23 mouse cellular contexts compared by ENCODE assay signal in genomic region chr1:39456421-39456853, GRCm38 (mm10). TPM values are rescaled to one million over a fixed set of nuclear protein-coding genes. Genes with fewer than 3 reads are reported as not detected.
A peak's percentile ranks its signal among the peaks of the same experiment; 100 is the strongest.
DNase-seq lines count a peak whose midpoint lies in the region; ATAC-seq and TF ChIP-seq lines count a peak whose summit lies in the region.
"Had no signal": no experiment of that assay in that cellular context is flagged by ENCODE, and none has a peak within 500 bp of the region (broad histone marks: within the 10 kb centered on the region; RNA-seq: fewer than 3 reads in every experiment).

No protein-coding gene starts in this region.

- DNase-seq in cerebellum, adult 9-11 months: peak; percentile 31
- no peak for DNase-seq in cerebellum, adult 11-12 months
- no peak for DNase-seq in hindbrain, embryonic 14.5 days (ENCODE audit: low spot score)
- DNase-seq in hindbrain, embryonic 11.5 days (ENCODE audit: low spot score): no peak
- DNase-seq in lung, postnatal 10 days: no peak
- no peak for DNase-seq in layer of hippocampus, adult 9-11 months
- DNase-seq: adrenal gland, adult 2 months; gastrocnemius, postnatal 25 days; heart, adult 2 months; kidney, adult 9 months; kidney, postnatal 36 days; left cerebral cortex, postnatal 4 days; liver; midbrain, embryonic 14.5 days; right cerebral cortex, postnatal 4 days; thymus, postnatal 14 days had no signal

- no peaks in the 10 kb centered on the region for H3K9me3 ChIP-seq in hindbrain, embryonic 14.5 days (ENCODE audit: control insufficient read depth, low read length)
- H3K9me3 ChIP-seq in hindbrain, embryonic 11.5 days (ENCODE audit: control insufficient read depth, low read length): no peaks in the 10 kb centered on the region
- H3K9me3 ChIP-seq in lung, embryonic 16.5 days (ENCODE audit: control insufficient read depth, low read length): no peaks in the 10 kb centered on the region
- H3K9me3 ChIP-seq: embryonic facial prominence, embryonic 12.5 days had no signal

- TF ChIP-seq POLR2A in bone marrow, adult 2 months (IDR thresholded peaks at IDR 0.05; ENCODE audit: borderline replicate concordance, control insufficient read depth, low read depth, low read length): no peak

- H3K27me3 ChIP-seq in hindbrain, embryonic 14.5 days (ENCODE audit: control insufficient read depth, insufficient read depth, low read length): no peaks in the 10 kb centered on the region
- H3K27me3 ChIP-seq in hindbrain, embryonic 11.5 days (ENCODE audit: control insufficient read depth, insufficient read depth, low read length): no peaks in the 10 kb centered on the region
- H3K27me3 ChIP-seq in lung, embryonic 16.5 days (ENCODE audit: control insufficient read depth, insufficient read depth, low read depth, low read length): no peaks in the 10 kb centered on the region
- H3K27me3 ChIP-seq: CH12.LX; embryonic facial prominence, embryonic 12.5 days had no signal

- no peaks in the 10 kb centered on the region for H3K36me3 ChIP-seq in hindbrain, embryonic 14.5 days (replicated peaks; ENCODE audit: control insufficient read depth, insufficient read depth)
- no peaks in the 10 kb centered on the region for H3K36me3 ChIP-seq in hindbrain, embryonic 11.5 days (ENCODE audit: control insufficient read depth, insufficient read depth, low read length)
- no peaks in the 10 kb centered on the region for H3K36me3 ChIP-seq in lung, embryonic 16.5 days (ENCODE audit: control insufficient read depth, insufficient read depth, low read length)
- H3K36me3 ChIP-seq: embryonic facial prominence, embryonic 12.5 days had no signal

- TF ChIP-seq CTCF in bone marrow, adult 2 months (IDR thresholded peaks at IDR 0.05; ENCODE audit: control insufficient read depth, insufficient read depth, low read length): no peak

- peak; percentile 64; the same call in 1 of the 2 replicates for ATAC-seq in hindbrain, embryonic 14.5 days (ENCODE audit: low FRiP score)
- no peak for ATAC-seq in hindbrain, embryonic 11.5 days (ENCODE audit: low FRiP score)
- ATAC-seq in lung, embryonic 16.5 days (ENCODE audit: low read depth): peak; percentile 68
- ATAC-seq: forebrain, embryonic 14.5 days had no signal

- H3K4me2 ChIP-seq in hindbrain, embryonic 14.5 days (replicated peaks): no peak overlapping the region
- no peak overlapping the region for H3K4me2 ChIP-seq in hindbrain, embryonic 11.5 days (replicated peaks; ENCODE audit: low read depth, low read length)
- H3K4me2 ChIP-seq in lung, embryonic 16.5 days (ENCODE audit: low read depth, low read length): no peak overlapping the region
- H3K4me2 ChIP-seq: embryonic facial prominence, embryonic 12.5 days had no signal

- no peak overlapping the region for H3K9ac ChIP-seq in hindbrain, embryonic 14.5 days
- no peak overlapping the region for H3K9ac ChIP-seq in hindbrain, embryonic 11.5 days (ENCODE audit: low read depth, low read length)
- H3K9ac ChIP-seq in lung, embryonic 16.5 days (ENCODE audit: low read length): no peak overlapping the region
- H3K9ac ChIP-seq: embryonic facial prominence, embryonic 12.5 days had no signal

- 79% methylated on average over 5 of the region's 5 CpGs for WGBS in hindbrain, embryonic 14.5 days
- 85% methylated on average over 5 of the region's 5 CpGs for WGBS in hindbrain, embryonic 11.5 days
- WGBS in lung, embryonic 16.5 days: 45% methylated on average over 5 of the region's 5 CpGs
- 72% methylated on average over 5 of the region's 5 CpGs for WGBS in bone marrow, adult 2 months

- no peak overlapping the region for H3K27ac ChIP-seq in hindbrain, embryonic 14.5 days
- no peak overlapping the region for H3K27ac ChIP-seq in hindbrain, embryonic 11.5 days (ENCODE audit: low read depth, low read length)
- peak overlapping the region; percentile 60 for H3K27ac ChIP-seq in lung, embryonic 16.5 days (ENCODE audit: low read length)
- H3K27ac ChIP-seq in bone marrow, adult 2 months (ENCODE audit: control insufficient read depth, insufficient read depth, low read depth, low read length, poor library complexity): peak overlapping the region; percentile 63; the same call in 1 of the 2 replicates
- H3K27ac ChIP-seq: embryonic facial prominence, embryonic 12.5 days; heart, adult 2 months; left cerebral cortex, adult 2 months had no signal

- H3K4me1 ChIP-seq in hindbrain, embryonic 14.5 days (replicated peaks; ENCODE audit: control insufficient read depth, insufficient read depth, low read length): no peaks in the 10 kb centered on the region
- H3K4me1 ChIP-seq in hindbrain, embryonic 11.5 days (replicated peaks; ENCODE audit: control insufficient read depth, insufficient read depth, low read length): no peaks in the 10 kb centered on the region
- H3K4me1 ChIP-seq in lung, embryonic 16.5 days (replicated peaks; ENCODE audit: control insufficient read depth, insufficient read depth, low read length): peaks cover 13% of the 10 kb centered on the region; the same call in 1 of the 2 replicates
- peaks cover 7% of the 10 kb centered on the region for H3K4me1 ChIP-seq in bone marrow, adult 2 months (ENCODE audit: control insufficient read depth, insufficient read depth, low read length)

- no peak overlapping the region for H3K4me3 ChIP-seq in hindbrain, embryonic 14.5 days (replicated peaks; ENCODE audit: low read length)
- H3K4me3 ChIP-seq in hindbrain, embryonic 11.5 days (ENCODE audit: low read depth, low read length): no peak overlapping the region
- no peak overlapping the region for H3K4me3 ChIP-seq in lung, embryonic 16.5 days (ENCODE audit: low read length)
- no peak overlapping the region for H3K4me3 ChIP-seq in bone marrow, adult 2 months (replicated peaks; ENCODE audit: control insufficient read depth, low read depth, low read length)
- H3K4me3 ChIP-seq: embryonic facial prominence, embryonic 12.5 days; heart, adult 2 months; left cerebral cortex, adult 2 months; megakaryocyte, embryonic 14.5 days had no signal

RNA-seq across cellular contexts. Expression of gene Tbc1d8, which starts 22.1 kb away (rescaled TPM):
- polyA plus RNA-seq in hindbrain, embryonic 14.5 days (2014; fragmentation: Nextera tagmentation; extraction: Ambion mirVana): 10.0 and 11.6 TPM in 2 replicates
- 5.3 and 6.5 TPM in 2 replicates for polyA plus RNA-seq in hindbrain, embryonic 11.5 days (2014; fragmentation: Nextera tagmentation; extraction: Ambion mirVana)
- 13.3 and 14.7 TPM in 2 replicates for polyA plus RNA-seq in lung, embryonic 16.5 days (2015; fragmentation: Nextera tagmentation; extraction: Ambion mirVana)
- polyA plus RNA-seq in bone marrow, adult 2 months (2011; ENCODE audit: insufficient read depth, insufficient read length, low replicate concordance, missing spikeins): 31.6 and 151 TPM in 2 replicates

Comparison
In these comparisons a context has a peak if more than half of its experiments do, and no peak if none do; other contexts are left out.
1. H3K27ac ChIP-seq: peak in lung, embryonic 16.5 days (single experiment) and bone marrow, adult 2 months (single experiment); none in hindbrain, embryonic 14.5 days (single experiment) and hindbrain, embryonic 11.5 days (single experiment).